9 mouse cellular contexts compared by ENCODE assay signal in the genomic region with DNA sequence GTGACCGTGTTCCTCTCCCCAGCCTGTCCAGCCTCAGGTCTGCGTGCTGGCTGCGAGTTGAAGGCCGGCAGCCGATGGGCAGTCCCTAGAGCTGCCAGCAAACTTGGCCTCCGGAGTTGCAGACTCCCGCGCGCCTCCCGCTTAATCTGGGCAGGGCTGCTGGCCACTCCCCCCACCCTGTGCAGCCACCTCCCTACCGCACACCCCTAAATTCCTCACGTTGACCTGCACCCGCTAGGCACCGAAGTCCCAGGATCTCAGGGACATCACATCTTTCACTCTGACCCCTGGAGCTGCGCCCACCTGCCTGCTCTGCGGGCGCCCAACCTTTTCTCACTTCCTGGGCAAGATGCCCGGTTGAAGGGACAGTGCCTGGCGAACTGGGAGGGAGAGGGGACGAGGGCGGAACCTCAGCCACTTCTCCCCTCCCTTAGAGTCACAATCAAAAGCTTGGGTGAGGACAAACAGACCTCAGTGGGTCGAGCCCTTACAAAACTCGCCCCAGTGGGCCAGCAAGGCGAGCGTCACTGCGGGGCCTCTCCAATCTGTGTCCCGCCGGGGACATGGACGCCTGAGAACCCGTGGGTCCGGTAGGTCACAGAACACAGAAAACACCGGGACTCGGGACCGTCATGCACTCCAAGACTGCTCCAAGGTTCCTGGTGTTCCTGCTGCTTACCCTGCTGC. TPM values are rescaled to one million over a fixed set of nuclear protein-coding genes. Genes with fewer than 3 reads are reported as not detected.
A peak's percentile ranks its signal among the peaks of the same experiment; 100 is the strongest.
DNase-seq lines count a peak whose midpoint lies in the region; ATAC-seq and TF ChIP-seq lines count a peak whose summit lies in the region.
"Had no signal": no experiment of that assay in that cellular context is flagged by ENCODE, and none has a peak within 500 bp of the region (broad histone marks: within the 10 kb centered on the region; RNA-seq: fewer than 3 reads in every experiment).

A gene (minus strand): TSS at position 137 of the 687 bp plus-strand sequence.
A gene (plus strand): TSS at position 209 of the 687 bp plus-strand sequence.

- no peak for TF ChIP-seq EP300 in liver, postnatal 0 days (IDR thresholded peaks at IDR 0.05; ENCODE audit: low read depth)

- H3K4me3 ChIP-seq in intestine, embryonic 14.5 days (ENCODE audit: low read depth, low read length) = peak within 1 kb of the TSS; percentile 19
- no peak within 1 kb of the TSS; the same call in 1 of the 2 replicates for H3K4me3 ChIP-seq in liver, postnatal 0 days (ENCODE audit: low read depth, low read length)
- peak within 1 kb of the TSS; percentile 33 for H3K4me3 ChIP-seq in neural tube, embryonic 15.5 days (replicated peaks)

- no peak within 1 kb of the TSS for H3K27ac ChIP-seq in intestine, embryonic 14.5 days (ENCODE audit: low read depth)
- H3K27ac ChIP-seq in liver, postnatal 0 days (ENCODE audit: low read depth) = no peak within 1 kb of the TSS
- no peak within 1 kb of the TSS for H3K27ac ChIP-seq in neural tube, embryonic 15.5 days (replicated peaks)

- peak within 1 kb of the TSS; percentile 58 for H3K4me2 ChIP-seq in intestine, embryonic 14.5 days (ENCODE audit: low read length)
- peak within 1 kb of the TSS; percentile 42 for H3K4me2 ChIP-seq in liver, postnatal 0 days (ENCODE audit: low read depth, low read length)
- peak within 1 kb of the TSS; percentile 74 for H3K4me2 ChIP-seq in neural tube, embryonic 15.5 days

- peak; percentile 74 for DNase-seq in adrenal gland, postnatal 14 days
- peak; percentile 55 to 68 for DNase-seq in cerebellum, postnatal 25 days
- DNase-seq in intestine, embryonic 14.5 days (ENCODE audit: low spot score) = peak; percentile 61
- DNase-seq in liver, postnatal 0 days = no peak
- DNase-seq in thymus, postnatal 25 days = no peak

- H3K27me3 ChIP-seq in intestine, embryonic 14.5 days (replicated peaks; ENCODE audit: control insufficient read depth, insufficient read depth, low read length) = peaks cover 17% of the 10 kb centered on the region
- peaks cover 12% of the 10 kb centered on the region for H3K27me3 ChIP-seq in liver, postnatal 0 days (ENCODE audit: insufficient read depth, low read length)
- H3K27me3 ChIP-seq in neural tube, embryonic 15.5 days (replicated peaks) = peaks cover 21% of the 10 kb centered on the region

- H3K4me1 ChIP-seq in intestine, embryonic 14.5 days (replicated peaks; ENCODE audit: control insufficient read depth, insufficient read depth, low read length) = no peaks in the 10 kb centered on the region
- no peaks in the 10 kb centered on the region for H3K4me1 ChIP-seq in liver, postnatal 0 days (ENCODE audit: insufficient read depth)
- peaks cover 10% of the 10 kb centered on the region for H3K4me1 ChIP-seq in neural tube, embryonic 15.5 days

- peak; percentile 37 for ATAC-seq in granulocyte monocyte progenitor cell, adult 5-6 weeks (replicated peaks; ENCODE audit: poor library complexity, severe bottlenecking)
- ATAC-seq in intestine, embryonic 14.5 days (replicated peaks; ENCODE audit: low FRiP score, low TSS enrichment, low read depth) = peak; percentile 68
- ATAC-seq in liver, postnatal 0 days = no peak
- ATAC-seq in neural tube, embryonic 15.5 days (ENCODE audit: low FRiP score) = peak; percentile 55; the same call in 1 of the 2 replicates
- no peak for ATAC-seq in CD4-positive, CD25-positive, alpha-beta regulatory T cell, adult 4 months

- no peaks in the 10 kb centered on the region for H3K36me3 ChIP-seq in intestine, embryonic 14.5 days (ENCODE audit: control insufficient read depth, insufficient read depth, low read length)
- no peaks in the 10 kb centered on the region for H3K36me3 ChIP-seq in liver, postnatal 0 days (replicated peaks; ENCODE audit: insufficient read depth, low read length)
- H3K36me3 ChIP-seq in neural tube, embryonic 15.5 days = no peaks in the 10 kb centered on the region

- 3% methylated on average over 34 of the region's 34 CpGs for WGBS in intestine, embryonic 14.5 days
- WGBS in liver, postnatal 0 days (ENCODE audit: insufficient replicate concordance) = 3% methylated on average over 34 of the region's 34 CpGs
- 3% methylated on average over 34 of the region's 34 CpGs for WGBS in neural tube, embryonic 15.5 days

- no peak within 1 kb of the TSS for H3K9ac ChIP-seq in intestine, embryonic 14.5 days (ENCODE audit: low read length)
- H3K9ac ChIP-seq in liver, postnatal 0 days (replicated peaks) = no peak within 1 kb of the TSS
- H3K9ac ChIP-seq in neural tube, embryonic 15.5 days (replicated peaks) = peak within 1 kb of the TSS; percentile 21

- no peak for TF ChIP-seq CTCF in liver, postnatal 0 days (IDR thresholded peaks at IDR 0.05; ENCODE audit: low read depth)

- H3K9me3 ChIP-seq in intestine, embryonic 14.5 days (ENCODE audit: control insufficient read depth, low read length) = no peaks in the 10 kb centered on the region
- no peaks in the 10 kb centered on the region for H3K9me3 ChIP-seq in liver, postnatal 0 days (ENCODE audit: low read length)
- H3K9me3 ChIP-seq in neural tube, embryonic 15.5 days (replicated peaks) = no peaks in the 10 kb centered on the region

RNA-seq across cellular contexts. Expression of the first gene that starts in this region (rescaled TPM):
- 9.1 and 9.5 TPM in 2 replicates for total RNA-seq in adrenal gland, postnatal 14 days (2021)
- total RNA-seq in granulocyte monocyte progenitor cell, adult 5-6 weeks (2014; fragmentation: Nextera tagmentation) = not detected in 2 replicates
- total RNA-seq in granulocyte monocyte progenitor cell, adult 5-6 weeks (2017) = not detected in 2 replicates
- polyA plus RNA-seq in intestine, embryonic 14.5 days (2014; fragmentation: Nextera tagmentation; extraction: Ambion mirVana) = 0.05 and 0.15 TPM in 2 replicates
- 0.28 and 0.31 TPM in 2 replicates for polyA plus RNA-seq in liver, postnatal 0 days (2015; fragmentation: Nextera tagmentation; extraction: Ambion mirVana)
- polyA plus RNA-seq in neural tube, embryonic 15.5 days (2015; fragmentation: Nextera tagmentation; extraction: Ambion mirVana) = 0.14 and 0.31 TPM in 2 replicates
- under 1 TPM; 0.08 to 0.23 TPM for polyA plus RNA-seq in CD4-positive, CD25-positive, alpha-beta regulatory T cell, adult 4 months (2017; shearing (Covaris generic))

RNA-seq across cellular contexts. Expression of the second gene that starts in this region (rescaled TPM):
- 3.5 and 3.9 TPM in 2 replicates for total RNA-seq in adrenal gland, postnatal 14 days (2021)
- not detected in 2 replicates for total RNA-seq in granulocyte monocyte progenitor cell, adult 5-6 weeks (2014; fragmentation: Nextera tagmentation)
- not detected in 2 replicates for total RNA-seq in granulocyte monocyte progenitor cell, adult 5-6 weeks (2017)
- polyA plus RNA-seq in intestine, embryonic 14.5 days (2014; fragmentation: Nextera tagmentation; extraction: Ambion mirVana) = 0.20 and 0.22 TPM in 2 replicates
- 0.22 and 0.27 TPM in 2 replicates for polyA plus RNA-seq in liver, postnatal 0 days (2015; fragmentation: Nextera tagmentation; extraction: Ambion mirVana)
- polyA plus RNA-seq in neural tube, embryonic 15.5 days (2015; fragmentation: Nextera tagmentation; extraction: Ambion mirVana) = 0.18 and 0.33 TPM in 2 replicates
- polyA plus RNA-seq in CD4-positive, CD25-positive, alpha-beta regulatory T cell, adult 4 months (2017; shearing (Covaris generic)) = not detected
- total RNA-seq: common myeloid progenitor, adult 5-6 weeks had no signal

Comparison
In these comparisons a context has a peak if more than half of its experiments do, and no peak if none do; other contexts are left out.
1. RNA of the first gene that starts in this region (total RNA-seq): 9.1 to 9.5 TPM in adrenal gland, postnatal 14 days; not detected in granulocyte monocyte progenitor cell, adult 5-6 weeks; every median in the first group is over 10 times any median in the second.
2. Peak in ATAC-seq in granulocyte monocyte progenitor cell, adult 5-6 weeks; RNA of the genes that start here not detected or under 1 TPM.
3. Peak in DNase-seq, ATAC-seq, H3K4me3 ChIP-seq and H3K4me2 ChIP-seq in intestine, embryonic 14.5 days; RNA of the genes that start here not detected or under 1 TPM.
4. Peak in ATAC-seq, H3K4me3 ChIP-seq, H3K9ac ChIP-seq and H3K4me2 ChIP-seq in neural tube, embryonic 15.5 days; RNA of the genes that start here not detected or under 1 TPM.
5. DNase-seq: peak in adrenal gland, postnatal 14 days (single experiment) and cerebellum, postnatal 25 days (2 of 2); none in liver, postnatal 0 days (single experiment) and thymus, postnatal 25 days (single experiment).
6. Peak in every context shown above with its lines, with median percentiles within 50 percentile points of each other: H3K4me2 ChIP-seq.